Mouse (Mus musculus) heart, embryonic 16.5 days (tissue): ENCODE results near the gene Nsmce4a. TPM values are rescaled to one million over a fixed set of nuclear protein-coding genes. Genes with fewer than 3 reads are reported as not detected.

Source experiments
- ATAC-seq: fragments of 200-750 bp; cut with Nextera tagmentation; replicated peaks from 2 replicates; pipeline ENCODE4 v1.8.0; 2017; ENCODE audit warnings: moderate number of reproducible peaks; ENCODE audit not compliant: insufficient read depth, low FRiP score; ENCODE audit errors: extremely low read depth
- H3K27ac ChIP-seq: fragments of 300-500 bp; sonication (generic); 2 replicates; pipeline ENCODE4 v1.5.1; 2014; ENCODE audit warnings: mild to moderate bottlenecking, low read length, control low read depth, moderate library complexity
- H3K27me3 ChIP-seq: fragments of 300-500 bp; sonication (generic); 2 replicates; pipeline ENCODE4 v1.6.1; 2014; ENCODE audit warnings: low read length, mixed read lengths; ENCODE audit not compliant: control insufficient read depth, insufficient read depth
- H3K36me3 ChIP-seq: fragments of 300-500 bp; sonication (generic); 2 replicates; pipeline ENCODE4 v1.6.1; 2014; ENCODE audit not compliant: control insufficient read depth, insufficient read depth
- H3K4me1 ChIP-seq: fragments of 300-500 bp; sonication (generic); 2 replicates; pipeline ENCODE4 v1.6.1; 2014; ENCODE audit warnings: low read length, mixed read lengths; ENCODE audit not compliant: control insufficient read depth, insufficient read depth
- H3K4me2 ChIP-seq: fragments of 300-500 bp; sonication (generic); 2 replicates; pipeline ENCODE4 v1.6.1; 2014; ENCODE audit warnings: low read depth, mild to moderate bottlenecking, control low read depth, low read length
- H3K4me3 ChIP-seq: fragments of 300-500 bp; sonication (generic); 2 replicates; pipeline ENCODE4 v1.5.1; 2014; ENCODE audit warnings: mild to moderate bottlenecking, control low read depth, low read length
- H3K9ac ChIP-seq: fragments of 300-500 bp; sonication (generic); 2 replicates; pipeline ENCODE4 v1.6.1; 2014; ENCODE audit warnings: low read length, control low read depth
- H3K9me3 ChIP-seq: fragments of 300-500 bp; sonication (generic); replicated peaks from 2 replicates; pipeline ENCODE4 v1.6.1; 2016; ENCODE audit warnings: low read length; ENCODE audit not compliant: control insufficient read depth
- WGBS: fragments of 180-500 bp; shearing (Covaris S2); extraction: QIAGEN DNeasy Blood & Tissue Kit; methylation state at CpG from one replicate; pipeline ENCODE4 v1.1.7; 2014; 5-methylcytosine and 5-hydroxymethylcytosine counted together
- polyA plus RNA-seq: library from polyadenylated mRNA; unstranded; fragments of >200 nt; fragmentation: Nextera tagmentation; extraction: Ambion mirVana; gene quantifications from 2 replicates; pipeline ENCODE4 v1.2.1, GENCODE M21; 2015

Nsmce4a gene
- polyA plus RNA-seq, 1 experiment from 2014 or later: 132 TPM

GRCm38 (mm10) chr7:130590845-130591437 lies 18.0 kb upstream of the Nsmce4a start:
- H3K27ac ChIP-seq: no peak overlapping the region
- H3K4me1 ChIP-seq: peaks cover 2% of the 10 kb centered on the region; the same call in 1 of the 2 replicates
- no peak overlapping the region for H3K4me3 ChIP-seq
- no peak for ATAC-seq
- H3K9ac ChIP-seq: peak overlapping the region; percentile 41; the same call in 1 of the 2 replicates
- H3K36me3 ChIP-seq: no peaks in the 10 kb centered on the region
- 65% methylated on average over 8 of the region's 8 CpGs for WGBS
- H3K27me3 ChIP-seq: no peaks in the 10 kb centered on the region
- no peak overlapping the region for H3K4me2 ChIP-seq
- no peaks in the 10 kb centered on the region for H3K9me3 ChIP-seq

DNA sequence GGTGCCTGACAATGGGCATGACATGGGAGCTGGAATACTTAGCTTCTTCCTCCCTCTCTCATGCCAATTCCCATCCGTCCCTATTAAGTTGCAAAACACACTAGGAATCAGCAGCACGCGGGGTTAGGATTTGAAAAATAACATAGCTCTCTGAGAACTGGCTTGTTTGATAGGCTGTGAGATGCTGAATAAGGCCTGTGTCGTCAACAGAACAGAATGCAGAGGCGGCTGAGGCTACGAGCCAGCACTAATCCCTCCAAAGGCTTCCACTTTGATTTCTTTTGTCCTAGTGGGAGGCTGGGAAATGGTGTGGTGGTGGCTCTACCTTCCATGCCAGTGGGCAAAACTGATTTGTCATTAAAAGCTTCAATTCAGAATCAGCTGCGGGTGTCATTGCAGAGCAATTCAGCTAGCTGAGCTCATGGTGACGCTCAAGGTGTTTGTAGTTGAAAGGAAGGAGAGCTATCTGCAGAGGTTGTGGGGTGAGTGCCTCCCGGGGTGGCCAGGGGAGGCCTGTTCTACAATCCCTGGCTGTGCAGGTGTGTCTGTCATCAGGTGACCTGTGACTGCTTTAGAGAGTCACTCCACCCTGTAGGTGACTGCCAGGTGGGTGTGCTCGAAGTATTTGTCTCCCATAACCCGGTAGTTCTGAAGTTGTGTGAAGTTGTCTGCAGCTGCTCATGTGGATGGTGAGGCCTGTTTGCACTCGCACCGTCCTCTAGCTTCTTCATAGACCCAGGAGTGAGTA lies 17.3 kb upstream of the Nsmce4a start:
- ATAC-seq: peak; percentile 28; the same call in 1 of the 2 replicates
- no peak overlapping the region; the same call in 1 of the 2 replicates for H3K27ac ChIP-seq
- H3K9ac ChIP-seq: peak overlapping the region; percentile 41
- no peak overlapping the region for H3K4me3 ChIP-seq
- H3K4me1 ChIP-seq: peaks cover 2% of the 10 kb centered on the region; the same call in 1 of the 2 replicates
- WGBS: 59% methylated on average over 13 of the region's 13 CpGs
- no peaks in the 10 kb centered on the region for H3K36me3 ChIP-seq
- H3K4me2 ChIP-seq: no peak overlapping the region
- no peaks in the 10 kb centered on the region for H3K9me3 ChIP-seq
- H3K27me3 ChIP-seq: no peaks in the 10 kb centered on the region

DNA sequence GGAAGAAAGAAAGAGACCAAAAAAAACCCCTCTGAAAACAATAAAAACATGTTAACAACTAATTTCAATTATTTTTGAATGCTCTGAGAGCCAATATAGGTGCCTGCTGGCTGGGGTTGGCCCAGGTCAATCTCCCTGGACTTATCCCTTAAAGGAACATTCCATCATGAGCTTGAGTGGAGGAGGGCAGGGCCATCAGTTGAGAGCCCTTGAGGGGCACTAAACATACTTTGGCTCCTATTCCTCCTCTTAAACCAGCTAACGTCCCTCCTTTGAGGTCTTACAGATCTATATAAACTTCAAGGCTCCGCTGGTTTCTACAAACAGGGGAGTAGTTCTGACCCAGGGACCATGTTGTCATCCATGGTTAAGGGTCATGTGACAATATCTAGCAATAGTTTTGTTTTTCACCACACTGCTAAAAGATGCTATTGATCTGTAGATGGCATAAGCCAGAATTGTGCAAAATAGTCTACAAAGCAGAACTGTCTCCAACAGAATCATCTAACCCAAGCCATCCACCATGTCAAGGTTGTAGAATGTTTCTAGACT lies 13.7 kb upstream of the Nsmce4a start:
- Histone ChIP-seq H3K9me3 (no peaks in the 10 kb centered on the region), H3K4me2 (no peak overlapping the region), H3K27me3 (no peaks in the 10 kb centered on the region), H3K27ac (no peak overlapping the region), H3K4me1 (peaks cover 2% of the 10 kb centered on the region; the same call in 1 of the 2 replicates), H3K9ac (no peak overlapping the region), H3K36me3 (no peaks in the 10 kb centered on the region), H3K4me3 (no peak overlapping the region)
- WGBS: 84% methylated on average over 2 of the region's 2 CpGs
- no peak for ATAC-seq

- Histone ChIP-seq H3K4me2 (no peak overlapping the region), H3K27me3 (no peaks in the 10 kb centered on the region), H3K9me3 (no peaks in the 10 kb centered on the region), H3K27ac (no peak overlapping the region), H3K36me3 (no peaks in the 10 kb centered on the region), H3K4me1 (peaks cover 17% of the 10 kb centered on the region), H3K9ac (no peak overlapping the region), H3K4me3 (no peak overlapping the region)
- WGBS: 73% methylated on average over 5 of the region's 5 CpGs
- ATAC-seq: no peak
Measured at GRCm38 (mm10) chr7:130578607-130579006, 5.7 kb upstream of the Nsmce4a start.

GRCm38 (mm10) chr7:130578066-130578465 lies 5.1 kb upstream of the Nsmce4a start:
- no peaks in the 10 kb centered on the region for H3K9me3 ChIP-seq
- H3K27ac ChIP-seq: no peak overlapping the region
- H3K27me3 ChIP-seq: no peaks in the 10 kb centered on the region
- H3K4me1 ChIP-seq: peaks cover 17% of the 10 kb centered on the region
- no peak overlapping the region for H3K4me3 ChIP-seq
- WGBS: 88% methylated on average over 2 of the region's 2 CpGs
- ATAC-seq: no peak
- H3K4me2 ChIP-seq: no peak overlapping the region
- H3K36me3 ChIP-seq: no peaks in the 10 kb centered on the region
- no peak overlapping the region for H3K9ac ChIP-seq

DNA sequence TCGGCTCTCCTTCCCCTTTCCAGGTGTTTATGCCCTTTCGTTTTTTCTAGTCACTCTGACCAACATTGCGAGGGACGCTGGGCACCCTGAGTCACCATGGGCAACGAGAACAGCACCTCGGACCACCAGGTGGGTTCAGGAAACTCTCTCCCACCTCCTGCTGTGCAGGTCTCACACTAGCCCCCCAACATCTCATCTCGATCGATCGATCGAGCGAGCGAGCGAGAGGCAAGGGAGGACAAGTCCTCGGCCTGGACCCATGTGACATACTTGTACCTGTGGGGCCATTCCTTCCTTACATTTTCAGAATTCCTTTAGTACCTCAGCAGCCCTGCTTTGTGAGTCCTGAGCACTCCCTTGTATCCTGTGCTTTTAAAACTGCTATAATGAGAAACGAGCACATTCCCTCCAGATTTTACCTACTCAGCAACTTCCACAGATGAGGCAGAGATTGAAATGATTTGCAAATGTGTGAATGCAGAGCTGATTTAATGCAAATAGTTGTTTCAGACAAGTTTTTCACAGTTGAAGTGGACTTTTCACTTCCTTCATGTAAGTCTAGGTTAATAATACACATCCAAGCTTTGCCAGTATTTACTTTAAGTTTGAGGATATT lies 4.6 kb upstream of the Nsmce4a start, which contains the start of gene Tacc2:
TSS of gene Tacc2 (plus strand) at position 51 of the 616 bp plus-strand sequence.
- ATAC-seq: no peak
- Histone ChIP-seq H3K36me3 (no peaks in the 10 kb centered on the region), H3K4me1 (peaks cover 17% of the 10 kb centered on the region), H3K9me3 (no peaks in the 10 kb centered on the region), H3K27me3 (no peaks in the 10 kb centered on the region), H3K4me2 (peak within 1 kb of the TSS; percentile 64), H3K9ac (peak within 1 kb of the TSS; percentile 62), H3K27ac (no peak within 1 kb of the TSS), H3K4me3 (peak within 1 kb of the TSS; percentile 39)
- 27% methylated on average over 15 of the region's 15 CpGs for WGBS

- H3K36me3 ChIP-seq: no peaks in the 10 kb centered on the region
- WGBS: 6% methylated on average over 10 of the region's 10 CpGs
- H3K27me3 ChIP-seq: no peaks in the 10 kb centered on the region
- no peak overlapping the region for H3K27ac ChIP-seq
- H3K9me3 ChIP-seq: no peaks in the 10 kb centered on the region
- peak; percentile 43; the same call in 1 of the 2 replicates for ATAC-seq
- H3K4me1 ChIP-seq: peaks cover 17% of the 10 kb centered on the region
- peak overlapping the region; percentile 62 for H3K9ac ChIP-seq
- peak overlapping the region; percentile 39 for H3K4me3 ChIP-seq
- peak overlapping the region; percentile 64 for H3K4me2 ChIP-seq
Measured at GRCm38 (mm10) chr7:130576981-130577380, 4.1 kb upstream of the Nsmce4a start.

DNA sequence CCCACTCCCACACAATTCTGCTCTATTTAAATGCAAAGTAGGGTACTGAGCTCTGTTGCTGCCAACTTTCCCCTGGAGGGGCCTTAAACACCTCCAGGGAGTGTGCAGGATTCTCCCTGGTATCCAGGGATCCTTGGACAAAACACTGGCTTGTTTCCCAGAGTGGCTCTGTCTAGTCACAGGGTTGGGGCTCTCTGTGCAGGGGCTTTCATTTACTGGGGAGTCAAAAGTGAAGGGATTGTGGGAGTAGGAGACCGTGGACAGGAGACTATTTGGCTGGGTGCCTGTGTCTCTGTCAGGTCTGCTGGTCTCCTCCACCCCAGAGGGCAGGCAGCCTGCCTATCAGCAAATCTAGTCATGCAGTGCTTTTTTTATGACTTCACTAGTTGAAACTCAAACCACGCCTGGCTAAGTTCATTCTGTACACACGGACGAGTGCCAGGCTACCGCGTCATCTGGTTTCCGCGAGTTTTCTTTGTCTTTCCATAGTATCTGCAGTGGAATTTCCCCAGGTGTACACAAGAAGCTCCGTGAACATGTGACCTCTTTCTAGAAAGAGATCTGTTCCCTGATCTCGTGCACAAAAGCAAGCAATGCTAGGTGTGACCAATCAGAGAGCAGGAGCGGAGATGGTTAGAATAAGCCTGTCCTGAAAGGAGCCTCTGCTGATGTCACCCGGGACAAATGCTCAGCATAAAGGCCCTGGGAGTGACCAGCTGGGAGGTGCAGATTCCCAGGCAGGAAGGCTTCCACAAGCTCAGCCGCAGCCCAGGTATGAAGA lies 1.5 kb upstream of the Nsmce4a start:
- Histone ChIP-seq H3K36me3 (no peaks in the 10 kb centered on the region), H3K9ac (no peak overlapping the region), H3K4me3 (peak overlapping the region; percentile 6; the same call in 1 of the 2 replicates), H3K4me1 (peaks cover 18% of the 10 kb centered on the region), H3K4me2 (peak overlapping the region; percentile 37), H3K27ac (peak overlapping the region; percentile 12; the same call in 1 of the 2 replicates), H3K27me3 (no peaks in the 10 kb centered on the region), H3K9me3 (no peaks in the 10 kb centered on the region)
- peak; percentile 42 for ATAC-seq
- 43% methylated on average over 13 of the region's 13 CpGs for WGBS
